In genomic region chr12:32692081-32692819, GRCm38 (mm10) we compare ENCODE assay signal across 11 mouse cellular contexts.
A peak's percentile ranks its signal among the peaks of the same experiment; 100 is the strongest.
DNase-seq lines count a peak whose midpoint lies in the region; ATAC-seq and TF ChIP-seq lines count a peak whose summit lies in the region.
"Had no signal": no experiment of that assay in that cellular context is flagged by ENCODE, and none has a peak within 500 bp of the region (broad histone marks: within the 10 kb centered on the region; RNA-seq: fewer than 3 reads in every experiment).

No protein-coding gene starts in this region.

- no peaks in the 10 kb centered on the region for H3K4me1 ChIP-seq in kidney, postnatal 0 days (replicated peaks; ENCODE audit: insufficient read depth, low read length)

- WGBS in kidney, postnatal 0 days = 21% methylated on average over 8 of the region's 8 CpGs

- intact Hi-C loops in gastrocnemius, adult 2 months (cut with DNase I) = no loop called here
- intact Hi-C loops in left cerebral cortex, adult 2 months (cut with DNase I) = no loop called here

- no peak overlapping the region for H3K4me3 ChIP-seq in gastrocnemius, adult 2 months
- H3K4me3 ChIP-seq in kidney, postnatal 0 days (replicated peaks; ENCODE audit: low read depth, low read length) = no peak overlapping the region
- no peak overlapping the region for H3K4me3 ChIP-seq in left cerebral cortex, adult 2 months
- H3K4me3 ChIP-seq: erythroblast, embryonic 14.5 days had no signal

- no peak overlapping the region for H3K4me2 ChIP-seq in kidney, postnatal 0 days (ENCODE audit: low read length)

- H3K36me3 ChIP-seq in kidney, postnatal 0 days (ENCODE audit: insufficient read depth, low read length) = no peaks in the 10 kb centered on the region

- H3K9ac ChIP-seq in kidney, postnatal 0 days (ENCODE audit: low read depth, low read length) = no peak overlapping the region

- no peak for TF ChIP-seq CTCF in gastrocnemius, adult 2 months (IDR thresholded peaks at IDR 0.05)
- TF ChIP-seq CTCF in kidney, postnatal 0 days (IDR thresholded peaks at IDR 0.05; ENCODE audit: low read depth) = no peak
- no peak for TF ChIP-seq CTCF in left cerebral cortex, adult 2 months (IDR thresholded peaks at IDR 0.05)

- H3K9me3 ChIP-seq in kidney, postnatal 0 days (replicated peaks; ENCODE audit: low read length) = no peaks in the 10 kb centered on the region

- no peaks in the 10 kb centered on the region for H3K27me3 ChIP-seq in kidney, postnatal 0 days (ENCODE audit: insufficient read depth, low read length)

- DNase-seq in gastrocnemius, adult 2 months = peak; percentile 56
- no peak for DNase-seq in gastrocnemius, postnatal 25 days
- peak; percentile 35 for DNase-seq in right cerebral cortex, postnatal 4 days
- DNase-seq in right cerebral cortex, postnatal 25 days = no peak
- peak; percentile 52 for DNase-seq in kidney, postnatal 0 days (ENCODE audit: low spot score)
- peak; percentile 21 for DNase-seq in skeletal muscle tissue, adult 2 months (ENCODE audit: low read depth, low spot score)
- DNase-seq in frontal cortex, postnatal 36 days (ENCODE audit: low spot score in 2 of 2) = no peak
- no peak for DNase-seq in left cerebral cortex, adult 2 months (ENCODE audit: extremely low spot score in 1 of 2, low spot score in 2 of 2)
- DNase-seq: layer of hippocampus, postnatal 36 days; thymus, postnatal 36 days had no signal

- H3K27ac ChIP-seq in gastrocnemius, adult 2 months = peak overlapping the region; percentile 53; the same call in 1 of the 2 replicates
- no peak overlapping the region for H3K27ac ChIP-seq in kidney, postnatal 0 days
- no peak overlapping the region for H3K27ac ChIP-seq in left cerebral cortex, adult 2 months

- peak; percentile 68 for ATAC-seq in kidney, postnatal 0 days (replicated peaks; ENCODE audit: low FRiP score, low read depth)

Comparison
In these comparisons a context has a peak if more than half of its experiments do, and no peak if none do; other contexts are left out.
1. DNase-seq: peak in gastrocnemius, adult 2 months (single experiment), right cerebral cortex, postnatal 4 days (single experiment), kidney, postnatal 0 days (single experiment) and skeletal muscle tissue, adult 2 months (single experiment); none in gastrocnemius, postnatal 25 days (single experiment), right cerebral cortex, postnatal 25 days (single experiment), frontal cortex, postnatal 36 days (0 of 2) and left cerebral cortex, adult 2 months (0 of 2).